Mouse (Mus musculus) kidney, embryonic 15.5 days (tissue): Measurements from ENCODE around the gene Zfp513. TPM values are rescaled to one million over a fixed set of nuclear protein-coding genes. Genes with fewer than 3 reads are reported as not detected.

ENCODE experiments used
- ATAC-seq: fragments of 200-750 bp; cut with Nextera tagmentation; replicated peaks from 2 replicates; pipeline ENCODE4 v1.8.0; 2017; ENCODE audit warnings: moderate TSS enrichment; ENCODE audit not compliant: low FRiP score
- H3K27ac ChIP-seq: fragments of 300-500 bp; sonication (generic); 2 replicates; pipeline ENCODE4 v1.5.1; 2015; ENCODE audit warnings: mild to moderate bottlenecking, inconsistent platforms
- H3K27me3 ChIP-seq: fragments of 300-500 bp; sonication (generic); 2 replicates; pipeline ENCODE4 v1.6.1; 2015; ENCODE audit warnings: inconsistent platforms
- H3K36me3 ChIP-seq: fragments of 300-500 bp; sonication (generic); 2 replicates; pipeline ENCODE4 v1.6.1; 2015; ENCODE audit warnings: inconsistent platforms
- H3K4me1 ChIP-seq: fragments of 300-500 bp; sonication (generic); 2 replicates; pipeline ENCODE4 v1.6.1; 2015; ENCODE audit warnings: inconsistent platforms
- H3K4me2 ChIP-seq: fragments of 300-500 bp; sonication (generic); 2 replicates; pipeline ENCODE4 v1.6.1; 2015; ENCODE audit warnings: moderate library complexity, mild to moderate bottlenecking, inconsistent platforms
- H3K4me3 ChIP-seq: fragments of 300-500 bp; sonication (generic); replicated peaks from 2 replicates; pipeline ENCODE4 v1.5.1; 2015; ENCODE audit warnings: mild to moderate bottlenecking, inconsistent platforms
- H3K9ac ChIP-seq: fragments of 300-500 bp; sonication (generic); 2 replicates; pipeline ENCODE4 v1.6.1; 2015; ENCODE audit warnings: mild to moderate bottlenecking, inconsistent platforms
- H3K9me3 ChIP-seq: fragments of 300-500 bp; sonication (generic); replicated peaks from 2 replicates; pipeline ENCODE4 v1.6.1; 2016; ENCODE audit warnings: inconsistent platforms
- whole genome bisulfite sequencing: fragments of 180-500 bp; shearing (Covaris S2); methylation state at CpG from one replicate; pipeline ENCODE4 v1.1.7; 2015; ENCODE audit warnings: mixed read lengths; 5-methylcytosine and 5-hydroxymethylcytosine counted together
- polyA plus RNA-seq: library from polyadenylated mRNA; unstranded; fragments of >200 nt; fragmentation: Nextera tagmentation; extraction: Ambion mirVana; gene quantifications from 2 replicates; pipeline ENCODE4 v1.2.1, GENCODE M21; 2015

The Zfp513 gene
- polyA plus RNA-seq, 1 experiment from 2014 or later = 11.9 TPM

DNA sequence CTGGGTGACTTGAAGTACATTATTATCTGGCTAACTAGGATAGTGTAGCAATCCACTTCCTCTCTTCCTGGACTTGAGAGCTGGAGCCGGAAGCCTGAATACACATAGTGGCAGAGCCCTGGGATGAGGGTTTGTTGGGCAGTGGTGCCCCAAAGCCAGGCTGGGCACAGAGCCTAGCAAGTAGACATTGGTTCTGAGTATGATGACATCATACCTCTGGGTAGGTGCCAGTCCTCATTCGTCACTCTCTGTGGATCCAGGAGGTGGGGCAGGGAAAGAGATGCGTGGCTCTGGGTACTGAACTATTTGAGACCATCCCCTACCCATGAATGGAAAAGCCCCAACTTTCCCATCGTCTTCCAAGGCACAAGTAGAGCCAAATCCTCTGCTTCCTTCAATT, 52.3 kb downstream of the Zfp513 start:
- H3K36me3 ChIP-seq = peaks cover 24% of the 10 kb centered on the region
- no peak overlapping the region for H3K9ac ChIP-seq
- H3K27me3 ChIP-seq = no peaks in the 10 kb centered on the region
- ATAC-seq = no peak
- no peaks in the 10 kb centered on the region for H3K9me3 ChIP-seq
- no peak overlapping the region for H3K4me3 ChIP-seq
- H3K27ac ChIP-seq = no peak overlapping the region
- 89% methylated on average over 4 of the region's 4 CpGs for WGBS
- H3K4me1 ChIP-seq = peaks cover 14% of the 10 kb centered on the region
- no peak overlapping the region for H3K4me2 ChIP-seq

Other genes with a start within 250 kb of the Zfp513 start
- gene Preb, start 241.9 kb downstream of the Zfp513 start, polyA plus RNA-seq = 146 and 151 TPM in 2 replicates
- gene Tcf23, start 233.6 kb downstream of the Zfp513 start, polyA plus RNA-seq = 1.6 and 1.8 TPM in 2 replicates
- 145 and 149 TPM in 2 replicates for gene Atraid, start 154.0 kb downstream of the Zfp513 start, polyA plus RNA-seq
- gene Slc5a6, start 153.4 kb downstream of the Zfp513 start, polyA plus RNA-seq = 10.4 and 11.8 TPM in 2 replicates
- gene Cad, start 147.5 kb downstream of the Zfp513 start, polyA plus RNA-seq = 32.5 and 36.2 TPM in 2 replicates
- gene Dnajc5g, start 96.0 kb downstream of the Zfp513 start, polyA plus RNA-seq = not detected in 2 replicates
- 2.8 and 3.1 TPM in 2 replicates for gene Slc30a3, start 94.1 kb downstream of the Zfp513 start, polyA plus RNA-seq
- 1.2 and 1.6 TPM in 2 replicates for gene Trim54, start 85.6 kb downstream of the Zfp513 start, polyA plus RNA-seq
- not detected in 2 replicates for gene Ucn, start 63.5 kb downstream of the Zfp513 start, polyA plus RNA-seq
- gene Mpv17, start 48.1 kb downstream of the Zfp513 start, polyA plus RNA-seq = 62.6 and 76.8 TPM in 2 replicates
- 2.0 and 2.1 TPM in 2 replicates for gene Gm29609, start 22.4 kb downstream of the Zfp513 start, polyA plus RNA-seq
- gene Gtf3c2, start 22.2 kb downstream of the Zfp513 start, polyA plus RNA-seq = 83.0 and 93.5 TPM in 2 replicates
- gene Snx17, start 9.1 kb downstream of the Zfp513 start, polyA plus RNA-seq = 140 and 148 TPM in 2 replicates
- 64.9 and 65.9 TPM in 2 replicates for gene Eif2b4, start 8.9 kb downstream of the Zfp513 start, polyA plus RNA-seq
- gene Ppm1g, start 18.4 kb upstream of the Zfp513 start, polyA plus RNA-seq = 130 and 144 TPM in 2 replicates
- 156 and 171 TPM in 2 replicates for gene Nrbp1, start 38.6 kb upstream of the Zfp513 start, polyA plus RNA-seq
- gene Gm9970, start 38.9 kb upstream of the Zfp513 start, polyA plus RNA-seq = 0.83 TPM in 1 of 2 replicates, not detected in the other
- gene Krtcap3, start 49.4 kb upstream of the Zfp513 start, polyA plus RNA-seq = 21.5 and 25.1 TPM in 2 replicates
- gene Ift172, start 88.8 kb upstream of the Zfp513 start, polyA plus RNA-seq = 36.3 and 36.9 TPM in 2 replicates
- 42.3 and 46.2 TPM in 2 replicates for gene Fndc4, start 93.8 kb upstream of the Zfp513 start, polyA plus RNA-seq
- 0.21 and 0.70 TPM in 2 replicates for gene Gckr, start 95.1 kb upstream of the Zfp513 start, polyA plus RNA-seq